Mouse (Mus musculus): ENCODE measurements at regions not wholly inside any gene's neighbourhood (a gene's known extent, or its start where the extent isn't known, plus 50 kb on each side); places are given as distances from the start of the nearest gene placed in this dataset.

DNA sequence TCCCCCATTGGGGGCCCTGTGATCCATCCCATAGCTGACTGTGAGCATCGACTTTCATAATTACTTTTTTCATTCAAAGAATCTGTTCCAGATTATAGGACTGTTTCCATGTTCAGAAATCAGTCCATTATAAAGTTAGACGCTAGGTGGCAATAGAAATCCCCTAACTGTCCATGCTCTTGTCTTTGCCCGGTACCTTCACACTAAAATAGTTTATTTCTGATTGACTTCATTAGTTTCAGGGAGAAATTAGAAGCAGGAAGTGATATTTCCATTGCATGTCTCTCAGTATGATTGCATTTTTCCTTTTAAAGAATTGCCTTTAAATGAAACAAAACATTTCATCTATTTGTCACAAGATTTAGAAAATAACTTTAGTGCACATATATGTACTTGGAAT is 131.7 kb downstream of the Fbxo8 start:
- ATAC-seq (replicated peaks; ENCODE audit: low FRiP score, low TSS enrichment, poor library complexity, severe bottlenecking), result no peak

DNA sequence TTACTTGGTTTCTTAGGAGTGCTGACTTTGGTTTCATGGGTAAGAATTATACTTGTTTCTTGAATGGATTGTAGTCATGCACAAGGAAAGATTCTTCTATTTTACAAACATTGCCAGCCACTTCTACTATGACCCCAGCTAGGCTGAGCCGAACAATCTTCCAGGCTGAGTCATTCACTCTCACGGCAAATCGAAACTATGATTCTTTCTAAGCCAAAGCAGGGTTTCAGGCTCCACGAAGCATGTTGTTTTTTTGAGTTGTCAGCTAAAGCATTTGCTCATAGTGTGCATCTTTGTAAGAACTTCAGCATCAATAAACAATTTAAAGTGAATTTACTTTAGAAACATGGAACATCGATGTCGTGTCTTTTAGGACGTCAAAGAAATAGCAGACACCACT is 133.5 kb downstream of the Fbxo8 start:
- ATAC-seq (replicated peaks; ENCODE audit: low FRiP score, low TSS enrichment, poor library complexity, severe bottlenecking), result no peak

GRCm38 (mm10) chr8:56695436-56695835 is 144.5 kb downstream of the Fbxo8 start:
- ATAC-seq (replicated peaks; ENCODE audit: low FRiP score, low TSS enrichment, poor library complexity, severe bottlenecking), result no peak

GRCm38 (mm10) chr8:56700580-56701145 is 149.8 kb downstream of the Fbxo8 start:
- ATAC-seq (replicated peaks; ENCODE audit: low FRiP score, low TSS enrichment, poor library complexity, severe bottlenecking), result no peak

DNA sequence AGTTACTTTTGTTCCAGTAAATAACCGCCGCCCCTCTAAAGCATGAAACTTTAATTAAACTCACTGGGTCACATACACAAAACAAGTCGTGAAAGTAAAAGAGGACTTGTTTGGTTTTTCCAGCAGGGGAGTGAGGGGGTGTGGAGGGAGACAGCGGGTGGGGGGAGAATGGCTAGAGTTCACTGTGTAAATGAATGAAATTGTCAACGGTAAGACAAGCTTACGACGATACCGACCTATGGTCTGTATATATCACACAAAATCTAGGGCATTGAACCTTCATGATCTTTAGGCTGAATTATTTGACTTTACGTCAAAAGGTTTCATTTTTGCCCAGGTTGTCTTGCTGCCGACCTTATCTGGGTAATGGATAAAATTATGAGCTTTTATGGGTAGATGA is 155.5 kb downstream of the Fbxo8 start:
- no peak for ATAC-seq (replicated peaks; ENCODE audit: low FRiP score, low TSS enrichment, poor library complexity, severe bottlenecking)

DNA sequence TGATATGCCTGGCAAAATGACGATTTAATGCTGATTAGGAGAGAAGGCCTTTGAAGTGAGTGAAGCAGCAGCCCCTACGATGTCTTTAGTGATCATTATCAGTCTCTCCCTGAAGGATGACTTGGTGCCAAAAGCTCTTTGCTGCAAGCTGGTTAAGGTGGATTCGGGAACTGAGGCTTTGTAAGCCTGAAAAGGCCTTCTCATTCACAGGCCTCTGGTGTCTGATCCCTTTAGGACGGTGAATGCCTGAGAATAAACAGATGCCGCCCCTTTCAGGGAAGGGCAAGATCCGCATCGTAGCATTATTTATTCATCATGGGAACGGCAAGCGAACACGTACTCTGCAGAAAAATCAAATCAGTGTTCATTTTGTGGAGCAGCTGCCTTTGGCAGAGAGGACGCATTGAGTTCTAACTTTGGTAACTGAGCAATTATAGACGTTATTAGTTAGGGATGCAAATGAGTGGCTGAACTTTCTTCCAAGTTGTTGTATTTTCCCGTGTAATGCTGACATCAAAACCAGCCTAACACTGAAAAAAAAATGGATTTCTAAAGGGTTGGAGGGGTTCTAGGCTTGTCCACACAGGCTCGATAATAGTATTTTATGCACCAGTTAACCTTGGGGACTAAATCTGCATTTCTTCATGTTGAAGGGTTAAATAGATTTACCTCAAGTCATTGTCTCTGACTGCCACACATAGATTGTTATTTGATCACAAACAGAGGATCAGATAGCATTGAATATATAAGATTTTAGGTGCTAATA is 156.2 kb downstream of the Fbxo8 start:
- ATAC-seq (replicated peaks; ENCODE audit: low FRiP score, low TSS enrichment, poor library complexity, severe bottlenecking), result no peak

DNA sequence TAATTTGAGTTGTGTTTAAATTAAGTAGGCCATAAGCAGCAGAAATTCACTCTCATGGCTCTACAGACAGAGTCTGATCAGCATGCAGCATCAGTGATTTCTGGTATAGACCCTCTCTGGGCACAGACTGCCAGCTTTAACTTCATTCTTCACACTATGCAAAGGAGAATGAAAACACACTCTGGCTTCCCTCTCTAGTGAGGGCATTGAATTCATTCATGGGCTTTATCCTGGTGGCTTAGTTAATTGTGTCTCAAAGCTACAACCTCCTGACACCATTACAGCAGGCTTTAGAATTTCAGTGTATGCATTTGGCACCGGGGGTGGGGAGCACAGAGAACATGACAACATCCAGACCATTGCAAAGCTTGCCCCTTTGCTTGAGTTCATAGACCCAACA is 169.1 kb downstream of the Fbxo8 start:
- no peak for ATAC-seq (replicated peaks; ENCODE audit: low FRiP score, low TSS enrichment, poor library complexity, severe bottlenecking)

DNA sequence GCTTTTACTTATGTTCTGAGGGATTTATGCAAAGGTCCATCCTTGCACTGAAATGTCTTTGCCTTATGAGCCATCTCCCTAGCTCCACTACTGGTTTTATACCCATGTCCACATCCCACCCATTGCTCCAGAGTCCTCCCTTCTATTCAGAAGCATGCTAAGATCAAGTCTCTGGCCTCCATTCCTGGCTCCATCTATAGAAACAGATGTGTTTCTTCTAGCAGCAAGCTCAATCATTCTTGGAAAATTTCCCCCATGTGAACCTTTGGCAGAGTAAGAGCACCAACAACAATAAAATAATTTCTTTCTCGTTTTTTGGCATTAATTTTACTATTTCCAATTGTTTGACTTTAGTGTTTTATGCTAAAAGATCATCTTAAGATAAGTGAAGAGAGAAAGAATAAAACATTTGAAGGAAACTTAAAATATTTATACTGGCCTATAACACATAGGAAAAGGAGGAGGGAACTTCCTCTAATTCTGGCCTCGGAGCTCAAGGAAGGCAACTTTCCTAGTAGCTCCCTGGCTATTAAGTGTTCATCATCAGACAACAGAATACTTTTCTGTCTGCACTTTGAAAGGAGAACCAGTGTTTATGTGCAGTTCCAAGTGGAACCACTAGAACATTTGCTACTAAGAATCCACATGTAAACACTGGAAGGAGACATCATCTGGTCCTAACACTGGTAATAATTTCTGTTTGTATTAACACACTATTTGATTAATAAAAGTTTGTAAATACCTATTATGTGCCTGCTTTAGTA is 171.8 kb downstream of the Fbxo8 start:
- no peak for ATAC-seq (replicated peaks; ENCODE audit: low FRiP score, low TSS enrichment, poor library complexity, severe bottlenecking)

DNA sequence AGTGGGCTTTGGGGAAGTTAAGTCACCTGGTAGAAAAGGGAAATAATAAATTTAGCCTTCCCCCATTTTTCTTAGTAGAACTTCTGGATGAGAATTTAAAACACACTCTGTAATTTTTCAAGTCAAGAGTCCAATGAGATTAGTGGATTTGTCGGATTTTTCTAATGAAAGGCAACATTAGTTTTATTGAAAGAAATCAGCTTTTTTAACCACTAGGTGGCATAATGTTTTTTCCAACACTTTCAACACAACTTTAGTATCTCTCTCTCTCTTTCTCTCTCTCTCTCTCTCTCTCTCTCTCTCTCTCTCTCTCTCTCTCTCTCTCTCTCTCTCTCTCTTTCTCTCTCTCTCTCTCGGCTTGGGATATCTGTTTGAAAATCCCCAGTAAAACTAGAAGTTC is 173.7 kb downstream of the Fbxo8 start:
- no peak for ATAC-seq (replicated peaks; ENCODE audit: low FRiP score, low TSS enrichment, poor library complexity, severe bottlenecking)

- ATAC-seq (replicated peaks; ENCODE audit: low FRiP score, low TSS enrichment, poor library complexity, severe bottlenecking), result no peak
Observed at GRCm38 (mm10) chr8:56733318-56733717, 182.4 kb downstream of the Fbxo8 start.

DNA sequence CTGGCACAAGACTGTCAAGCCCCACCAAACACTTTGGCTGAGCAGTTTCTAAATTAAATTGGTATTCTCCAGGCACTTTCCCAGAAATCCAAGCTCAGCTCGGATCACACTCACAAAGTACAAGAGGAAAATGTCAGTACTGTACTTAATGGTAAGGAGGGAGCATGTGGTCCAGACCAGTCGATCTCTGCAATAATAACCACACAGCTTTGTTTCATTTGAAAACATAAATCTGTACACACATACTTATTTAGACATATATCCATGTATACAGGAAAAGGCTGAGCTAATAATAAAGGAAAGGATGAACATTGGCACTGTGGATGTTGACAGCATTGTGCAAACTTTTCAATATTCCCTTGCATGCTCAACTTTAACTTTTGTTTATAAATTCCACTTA is 184.1 kb downstream of the Fbxo8 start:
- ATAC-seq (replicated peaks; ENCODE audit: low FRiP score, low TSS enrichment, poor library complexity, severe bottlenecking), result no peak

DNA sequence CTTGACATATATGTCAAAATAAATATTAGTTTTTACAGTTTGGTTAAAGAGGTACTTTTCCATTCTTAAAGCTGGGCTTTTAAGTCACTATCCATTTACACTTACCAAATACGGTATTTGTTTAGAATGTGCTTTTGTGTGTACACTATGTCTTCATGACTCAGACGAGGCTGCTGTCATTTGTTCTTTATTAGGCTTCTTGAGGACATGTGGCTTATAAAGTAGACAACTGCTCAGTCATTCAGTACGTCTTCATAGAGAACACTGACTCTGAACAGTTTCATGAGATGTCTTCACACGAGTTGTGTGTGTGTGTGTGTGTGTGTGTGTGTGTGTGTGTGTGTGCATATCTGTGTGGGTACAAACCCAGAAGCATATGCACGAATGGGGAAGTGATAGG is 216.1 kb downstream of the Fbxo8 start:
- ATAC-seq (replicated peaks; ENCODE audit: low FRiP score, low TSS enrichment, poor library complexity, severe bottlenecking), result no peak

GRCm38 (mm10) chr8:56784441-56784840 is 233.6 kb downstream of the Fbxo8 start:
- no peak for ATAC-seq (replicated peaks; ENCODE audit: low FRiP score, low TSS enrichment, poor library complexity, severe bottlenecking)

GRCm38 (mm10) chr8:56789549-56790270 is 238.8 kb downstream of the Fbxo8 start:
- no peak for ATAC-seq (replicated peaks; ENCODE audit: low FRiP score, low TSS enrichment, poor library complexity, severe bottlenecking)

DNA sequence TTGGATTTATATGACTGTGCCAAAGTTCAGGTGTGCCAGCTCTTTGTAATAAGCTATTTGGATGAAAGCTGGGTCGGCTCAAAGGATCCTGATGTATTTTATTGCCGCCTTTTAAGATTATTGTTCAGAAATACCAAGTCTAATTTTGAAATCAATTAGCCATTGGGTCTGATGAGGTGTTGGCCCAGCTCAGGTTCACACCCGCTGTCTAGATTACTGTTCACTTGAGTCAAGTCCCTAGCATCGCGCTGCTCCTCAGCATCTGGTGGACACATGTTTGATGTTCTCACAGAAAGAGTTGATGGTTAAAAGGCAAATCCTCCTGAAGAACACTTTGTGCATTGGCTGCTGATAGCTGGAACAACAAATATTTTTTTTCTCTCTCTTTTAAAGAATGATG is 281.8 kb downstream of the Fbxo8 start:
- no peak for ATAC-seq (replicated peaks; ENCODE audit: low FRiP score, low TSS enrichment, poor library complexity, severe bottlenecking)

DNA sequence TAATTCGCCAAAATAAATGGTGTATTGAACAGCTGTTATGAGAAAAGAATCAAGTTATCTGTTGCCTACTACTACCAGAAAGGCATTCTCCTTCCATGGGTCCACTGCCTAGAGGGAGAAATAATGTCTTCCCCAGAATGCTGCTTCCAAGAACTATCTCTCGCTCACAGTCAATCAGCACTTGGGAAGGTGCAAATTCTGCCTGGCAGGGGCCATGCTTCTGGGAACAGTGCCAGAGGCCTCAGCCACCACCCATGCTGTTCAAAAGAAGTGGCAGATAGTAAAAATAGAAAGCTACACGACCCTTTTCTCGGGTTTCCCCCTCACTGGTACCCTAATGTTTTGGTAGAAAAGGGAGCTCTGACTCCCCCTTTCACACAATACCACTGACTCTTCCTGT is 282.2 kb downstream of the Fbxo8 start:
- ATAC-seq (replicated peaks; ENCODE audit: low FRiP score, low TSS enrichment, poor library complexity, severe bottlenecking), result no peak

DNA sequence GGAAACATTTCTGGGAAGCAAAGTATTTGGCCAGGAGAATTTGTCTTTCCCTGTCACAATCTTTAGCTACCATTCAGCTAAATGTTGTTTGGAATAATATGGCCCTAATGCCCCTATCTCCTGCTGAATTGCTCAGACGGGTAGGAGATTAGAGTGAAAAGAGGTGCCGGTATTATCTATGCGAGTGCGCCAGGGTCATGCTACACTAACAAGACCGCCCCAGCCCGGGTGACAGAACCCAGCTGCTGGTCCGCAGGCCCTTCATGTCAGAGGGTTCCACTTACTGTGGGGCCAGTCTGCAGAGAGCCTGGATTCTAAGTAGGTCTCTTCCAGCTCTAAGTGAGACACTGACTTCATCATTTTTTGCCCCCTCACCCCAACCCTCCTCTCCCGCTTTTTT is 332.6 kb downstream of the Fbxo8 start:
- ATAC-seq (replicated peaks; ENCODE audit: low FRiP score, low TSS enrichment, poor library complexity, severe bottlenecking), result no peak

DNA sequence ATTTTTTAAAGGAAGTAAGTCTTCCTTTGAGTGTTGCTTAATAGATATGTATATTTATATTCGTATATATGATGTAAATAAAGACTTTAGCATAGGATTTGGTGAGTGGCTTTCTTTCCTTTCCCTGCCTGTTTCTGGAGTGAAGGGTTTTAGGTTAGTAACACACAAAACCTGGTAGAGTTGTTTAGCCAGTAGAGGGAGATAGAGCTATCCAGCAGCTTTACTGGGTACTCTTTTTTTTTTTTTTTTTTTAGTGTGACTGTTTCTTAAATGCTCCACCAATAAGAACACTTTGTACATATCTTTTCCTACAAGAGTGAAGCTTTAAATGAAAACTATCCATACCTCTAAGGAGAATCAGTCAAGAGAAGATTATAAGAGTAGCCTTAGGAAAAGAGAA is 333.3 kb downstream of the Fbxo8 start:
- no peak for ATAC-seq (replicated peaks; ENCODE audit: low FRiP score, low TSS enrichment, poor library complexity, severe bottlenecking)

DNA sequence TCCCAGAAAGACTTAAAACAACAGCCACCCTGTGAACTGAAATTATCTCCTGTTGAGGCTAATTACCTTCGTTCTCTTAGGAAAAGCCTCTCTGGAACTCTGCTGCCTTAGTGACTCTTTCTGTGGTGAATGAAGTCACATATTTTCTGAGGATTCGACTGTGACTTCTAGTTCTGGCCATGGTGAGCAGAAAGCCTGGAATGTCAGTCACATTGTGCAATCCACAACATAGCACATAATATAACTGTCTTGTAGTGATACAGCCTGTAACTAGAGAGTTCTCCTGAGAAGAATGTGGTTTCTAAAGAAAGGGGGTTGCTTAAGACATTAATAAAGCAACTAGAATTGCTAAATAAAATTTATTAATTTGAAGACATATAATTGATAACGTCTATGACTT is 342.7 kb downstream of the Fbxo8 start:
- no peak for ATAC-seq (replicated peaks; ENCODE audit: low FRiP score, low TSS enrichment, poor library complexity, severe bottlenecking)

- no peak for ATAC-seq (replicated peaks; ENCODE audit: low FRiP score, low TSS enrichment, poor library complexity, severe bottlenecking)
Observed at GRCm38 (mm10) chr8:56915362-56915761, 364.5 kb downstream of the Fbxo8 start.
